Mouse (Mus musculus) right cerebral cortex, postnatal 36 days (tissue): ENCODE data around the gene Pawr.

Source experiments
- DNase-seq, 2 experiments: peaks; one replicate each; pipeline ENCODE4 v3.0.0; 2022; ENCODE audit warnings: low spot score in 2 of 2, mixed read lengths in 1 of 2

The Pawr gene

DNA sequence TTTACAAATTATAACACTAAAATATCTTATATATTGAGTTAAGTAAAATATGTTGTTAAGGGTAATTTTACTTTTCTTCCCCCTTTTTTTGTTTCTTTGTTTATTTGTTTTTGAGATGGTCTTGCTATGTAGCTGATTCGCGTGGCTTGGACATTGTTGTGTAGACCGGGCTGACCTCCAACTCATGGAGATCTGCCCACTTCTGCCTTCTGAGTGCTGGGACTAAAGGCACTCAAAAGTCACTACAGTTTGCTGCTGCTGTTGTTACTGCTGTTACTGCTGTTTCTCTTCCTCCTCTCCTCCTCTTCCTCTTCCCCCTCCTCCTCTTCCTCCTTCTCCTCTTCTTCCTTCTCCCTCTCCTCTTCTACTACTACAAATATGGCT is 23.5 kb downstream of the Pawr start:
- no peak for DNase-seq

DNA sequence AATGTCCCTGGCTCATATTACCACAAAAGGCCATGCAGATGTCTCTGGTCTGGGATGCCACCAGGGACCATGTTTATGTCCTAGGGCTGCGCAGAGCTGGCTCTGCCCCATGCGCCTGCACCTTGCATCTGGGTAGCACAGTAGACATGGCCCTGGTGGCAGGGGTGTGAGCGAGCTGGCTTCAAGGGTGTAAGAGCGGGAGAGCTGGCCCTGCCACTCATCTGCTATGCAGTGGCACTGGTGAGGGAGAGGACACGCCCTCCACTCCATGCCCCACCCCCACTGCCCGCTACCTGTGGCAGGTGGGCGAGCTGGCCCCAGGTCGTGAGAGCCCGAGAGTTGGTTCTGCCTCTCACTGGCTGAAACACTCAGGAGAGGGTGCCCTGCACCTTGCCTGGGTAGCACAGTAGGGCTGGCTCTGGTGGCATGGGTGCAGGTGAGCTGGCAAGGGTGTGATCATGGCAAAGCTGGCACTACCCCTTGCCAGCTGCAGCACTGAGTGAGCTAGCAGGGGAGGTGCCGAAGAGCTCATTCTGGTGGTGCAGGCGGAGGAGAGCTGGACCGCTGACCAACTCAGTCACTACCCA is 24.8 kb downstream of the Pawr start:
- DNase-seq: no peak

DNA sequence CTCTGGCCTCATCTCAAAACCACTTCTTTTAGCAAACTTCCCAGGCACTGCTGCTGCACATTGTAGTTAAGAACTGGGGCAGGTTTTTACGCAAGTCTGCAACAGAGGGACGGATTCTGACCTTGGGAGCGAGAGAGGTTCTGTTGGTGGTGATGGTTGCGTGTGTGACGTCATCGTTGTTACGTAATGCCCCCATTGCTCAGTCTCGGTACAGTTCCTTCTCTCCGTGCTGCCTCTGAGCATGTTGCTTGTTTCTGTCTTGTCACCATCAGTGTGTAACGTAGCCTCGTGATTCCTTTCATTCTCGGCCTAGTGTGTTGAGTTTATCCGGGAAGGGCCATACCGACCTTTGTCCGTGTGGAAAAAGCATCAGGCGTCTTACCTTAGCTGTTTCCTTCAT is 28.1 kb downstream of the Pawr start:
- no peak for DNase-seq

DNA sequence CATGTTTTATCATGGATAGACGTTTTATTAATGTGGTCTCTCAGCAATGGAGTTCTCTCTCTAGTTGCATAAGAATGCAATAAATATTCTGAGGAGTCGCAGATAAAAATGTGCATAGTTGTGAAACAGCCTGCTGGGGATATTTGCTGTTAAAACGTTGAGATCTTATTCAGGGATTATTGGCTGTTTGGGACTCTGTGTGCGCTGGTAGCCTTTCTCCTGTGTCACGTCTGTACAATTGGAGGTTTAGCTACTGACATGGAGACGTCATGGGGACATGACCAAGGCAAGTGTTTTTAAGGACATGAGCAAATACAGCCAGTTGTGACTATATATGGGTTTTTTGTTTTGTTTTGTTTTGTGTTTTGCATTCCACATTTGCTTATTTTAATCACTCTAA is 28.9 kb downstream of the Pawr start:
- DNase-seq: no peak

DNA sequence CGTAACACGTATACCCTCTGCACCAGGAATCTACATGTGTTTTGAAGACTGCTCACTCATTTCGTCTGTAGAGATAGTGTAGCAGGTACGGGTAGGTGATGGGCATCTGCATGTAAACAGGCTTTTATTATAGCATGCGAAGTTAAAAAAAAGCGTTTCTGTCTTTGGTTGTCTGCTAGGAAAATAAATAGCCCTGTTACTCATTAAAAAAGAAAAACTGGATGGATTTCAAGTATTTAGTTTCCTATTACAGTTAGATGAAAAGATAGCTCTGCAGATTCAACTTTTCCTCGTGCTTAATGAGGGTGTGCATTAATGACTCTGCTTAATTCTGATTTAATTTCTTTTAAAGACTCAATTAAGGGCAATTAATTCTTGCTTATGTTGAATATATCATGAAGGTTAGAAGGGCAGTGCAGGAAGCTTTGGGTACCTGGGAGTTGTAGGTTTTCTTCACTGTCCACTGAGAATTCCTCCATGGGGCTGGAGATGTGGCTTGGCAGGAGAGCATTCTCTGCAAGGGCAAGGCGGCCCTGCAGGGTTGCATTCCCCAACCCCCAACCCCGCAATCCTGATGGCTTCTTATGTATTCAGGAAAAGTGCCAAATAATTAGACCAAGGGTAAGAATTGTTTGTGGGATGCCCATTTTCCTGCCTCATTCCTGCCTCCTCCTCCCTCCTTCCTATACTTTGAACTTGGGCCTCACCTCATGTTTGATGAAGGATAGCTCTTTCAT is 29.7 kb downstream of the Pawr start:
- DNase-seq: no peak

DNA sequence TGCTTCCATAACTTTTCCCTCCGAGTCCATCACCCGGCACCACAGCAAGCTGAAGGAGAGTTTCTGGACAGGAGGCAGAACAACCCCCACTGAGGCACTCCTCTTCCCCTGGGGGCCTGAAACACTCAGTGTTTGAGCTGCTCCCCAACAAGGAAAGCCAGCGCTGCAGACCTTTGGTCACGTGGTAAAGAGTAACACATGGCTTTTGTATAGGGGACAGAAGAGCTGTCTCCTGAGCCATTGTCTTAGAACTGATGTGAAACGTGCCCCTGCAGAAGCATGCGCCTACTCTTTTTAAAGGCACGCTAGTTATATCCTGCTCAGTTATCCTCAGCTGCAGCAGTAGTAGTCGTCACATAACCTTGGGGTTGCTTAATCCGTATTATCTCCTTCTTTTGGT is 32.0 kb downstream of the Pawr start:
- DNase-seq: no peak

DNA sequence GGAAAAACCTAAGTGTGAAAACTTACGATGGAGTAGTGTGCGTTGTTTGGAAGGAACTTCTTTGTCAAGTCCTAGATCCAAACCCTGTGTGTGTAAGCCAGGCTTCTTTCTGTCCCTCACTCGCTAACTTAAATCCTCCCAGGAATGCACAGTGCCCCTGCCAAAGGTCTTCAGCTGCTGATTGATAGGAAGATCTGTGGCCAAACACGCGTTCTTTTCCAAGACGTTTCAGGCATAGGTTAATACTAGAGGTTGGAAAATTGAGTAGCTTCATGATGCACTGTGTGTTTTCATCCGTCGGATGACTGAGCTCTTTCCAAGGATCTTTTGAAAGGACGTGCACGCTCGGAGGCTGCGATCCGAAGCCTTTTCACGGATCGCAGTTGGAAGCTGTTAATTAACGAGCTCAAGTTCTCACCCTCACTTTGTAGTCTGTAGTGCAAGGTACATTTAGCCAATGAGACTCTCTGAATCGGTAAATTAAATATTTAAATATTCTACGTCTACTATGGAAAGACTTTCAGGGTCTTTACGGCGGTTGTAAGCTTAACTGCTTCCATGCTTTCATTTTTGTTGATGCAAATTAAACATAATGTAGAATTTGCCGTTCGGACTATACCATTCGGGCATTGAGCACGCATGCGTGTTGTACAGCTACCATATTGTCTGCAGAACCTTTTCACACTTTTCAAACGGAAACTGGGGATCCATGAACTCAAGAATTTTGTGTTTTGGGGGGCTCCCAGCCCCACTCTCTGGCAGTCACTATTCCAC is 33.2 kb downstream of the Pawr start:
- no peak for DNase-seq

DNA sequence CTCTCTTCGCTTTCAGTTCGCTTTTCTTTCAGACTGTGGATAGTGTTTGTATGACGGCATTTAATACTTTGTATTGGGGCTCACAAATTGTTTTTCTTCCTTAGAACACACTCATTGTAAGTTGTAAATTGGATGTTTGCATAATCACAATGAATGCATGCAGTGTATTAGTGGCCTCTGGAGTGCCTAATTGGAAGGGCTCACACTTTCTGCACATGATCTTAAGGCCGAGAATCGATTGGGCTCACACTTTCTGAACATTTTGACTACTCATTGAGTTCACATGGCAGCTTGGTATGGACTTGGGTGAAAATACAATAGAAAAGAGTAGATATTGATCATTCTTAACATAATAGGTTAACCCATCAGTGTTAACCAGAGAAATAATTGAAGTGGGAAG is 34.3 kb downstream of the Pawr start:
- DNase-seq: no peak

DNA sequence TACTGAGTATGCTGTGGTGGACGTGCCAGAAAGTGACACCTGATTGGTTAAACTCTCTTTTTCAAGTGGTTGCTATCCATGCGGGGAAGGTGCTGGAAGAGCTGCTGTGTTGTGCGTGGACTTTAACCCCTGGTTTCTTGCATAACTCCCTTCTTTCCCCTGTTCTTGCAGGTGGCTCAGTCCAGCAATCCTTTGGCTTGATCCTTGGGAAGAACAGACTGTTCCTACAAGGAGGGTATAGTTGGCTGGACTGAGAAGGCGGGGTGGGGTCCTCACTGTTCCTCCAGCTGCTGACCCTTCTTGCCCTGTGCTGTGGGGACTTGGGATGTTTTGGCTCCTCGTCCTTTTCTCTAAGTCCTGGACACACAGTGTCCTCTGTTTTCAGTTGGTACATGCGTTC is 36.4 kb downstream of the Pawr start:
- no peak for DNase-seq

DNA sequence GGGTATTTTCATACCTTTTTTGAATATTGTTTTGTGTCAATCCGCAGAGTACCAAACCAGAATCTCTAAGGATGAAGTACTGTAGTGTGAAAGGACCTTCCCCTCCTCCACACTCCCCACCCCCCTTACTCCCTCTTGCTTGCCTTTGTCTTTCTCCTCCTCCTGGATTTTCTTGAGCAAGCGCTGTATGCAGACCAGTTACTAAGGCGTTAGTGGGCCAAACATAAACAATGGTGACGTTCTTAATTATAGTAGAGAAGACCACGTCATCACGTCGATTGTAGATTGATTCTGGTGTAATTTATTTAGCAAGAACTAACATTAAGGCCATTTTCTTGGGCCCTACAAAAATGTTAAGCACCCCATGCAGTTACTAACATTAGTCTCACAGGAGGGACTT is 40.3 kb downstream of the Pawr start:
- no peak for DNase-seq

DNA sequence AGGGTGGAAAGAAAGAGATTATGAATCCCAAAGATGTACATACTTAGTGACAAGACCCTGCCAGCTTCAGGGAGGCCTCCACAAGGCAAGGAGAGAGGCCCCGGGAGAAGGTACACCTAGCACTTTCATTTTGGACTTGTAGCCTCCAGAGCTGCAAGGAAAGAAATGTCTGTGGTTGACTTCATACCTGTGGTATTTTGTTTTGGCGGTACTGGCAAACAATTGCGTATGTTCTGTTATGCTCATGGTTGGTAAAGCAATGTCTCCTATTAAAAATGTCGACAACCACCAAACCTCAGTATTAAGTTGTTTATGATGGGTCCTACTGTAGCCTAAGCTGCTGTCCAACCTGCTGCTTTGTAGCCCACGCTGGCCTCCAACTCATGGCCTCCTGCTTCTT is 40.9 kb downstream of the Pawr start:
- no peak for DNase-seq

DNA sequence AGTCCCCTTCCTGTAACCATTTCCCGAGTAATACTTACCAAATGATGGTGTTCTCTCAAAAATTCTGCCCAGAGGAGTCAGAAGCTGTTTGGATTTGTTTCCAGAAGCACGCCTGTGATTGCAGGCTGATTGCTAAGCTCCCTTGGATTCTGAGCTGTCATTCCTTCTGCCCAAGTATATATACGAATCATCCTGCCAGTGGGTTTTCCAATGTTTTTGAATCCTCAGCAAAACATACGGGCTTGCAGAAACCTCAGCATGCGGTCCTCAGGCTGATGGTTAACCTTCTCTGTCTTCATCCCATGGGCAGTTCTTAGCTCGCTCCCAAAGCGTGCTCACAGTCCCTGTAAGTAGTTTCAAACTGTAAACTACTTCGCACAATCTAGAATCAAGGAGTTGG is 43.9 kb downstream of the Pawr start:
- DNase-seq: no peak

DNA sequence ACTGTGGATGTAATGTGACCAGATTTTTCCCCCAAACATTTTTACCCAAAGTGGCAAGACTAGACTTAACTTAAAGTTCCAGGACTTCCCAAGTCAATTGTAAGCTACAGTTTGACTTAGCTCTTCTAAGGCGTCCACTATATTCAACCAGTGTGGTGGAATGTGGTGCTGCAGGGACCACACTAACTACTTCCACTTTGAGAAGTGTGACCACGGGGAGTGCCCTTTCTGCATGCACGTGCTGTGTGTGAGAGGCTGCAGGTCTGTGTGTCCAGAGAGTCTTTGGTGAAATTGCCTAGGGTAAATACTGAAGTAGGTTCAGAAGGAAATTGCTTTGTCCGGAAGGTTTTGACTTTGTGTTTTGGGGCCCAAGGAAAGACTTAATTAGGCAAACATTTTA is 44.4 kb downstream of the Pawr start:
- DNase-seq: no peak

DNA sequence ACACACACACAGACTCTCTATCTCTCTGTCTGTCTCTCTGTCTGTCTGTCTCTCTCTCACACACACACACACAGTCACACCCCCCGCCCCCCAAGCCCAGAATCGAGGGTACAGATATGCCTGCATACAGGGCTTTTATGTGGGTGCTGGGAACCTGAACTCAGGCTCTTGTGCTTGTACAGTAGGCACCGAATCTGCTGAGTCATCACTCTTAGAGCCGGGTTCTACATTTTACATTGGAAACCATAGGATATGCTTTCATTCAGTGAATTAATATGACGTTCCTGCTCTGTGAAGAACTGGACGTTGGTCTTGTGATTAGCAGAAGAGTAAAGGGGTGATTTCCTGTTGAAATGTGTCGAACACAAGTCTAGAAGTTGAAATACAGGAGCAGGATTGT is 45.4 kb downstream of the Pawr start:
- no peak for DNase-seq

DNA sequence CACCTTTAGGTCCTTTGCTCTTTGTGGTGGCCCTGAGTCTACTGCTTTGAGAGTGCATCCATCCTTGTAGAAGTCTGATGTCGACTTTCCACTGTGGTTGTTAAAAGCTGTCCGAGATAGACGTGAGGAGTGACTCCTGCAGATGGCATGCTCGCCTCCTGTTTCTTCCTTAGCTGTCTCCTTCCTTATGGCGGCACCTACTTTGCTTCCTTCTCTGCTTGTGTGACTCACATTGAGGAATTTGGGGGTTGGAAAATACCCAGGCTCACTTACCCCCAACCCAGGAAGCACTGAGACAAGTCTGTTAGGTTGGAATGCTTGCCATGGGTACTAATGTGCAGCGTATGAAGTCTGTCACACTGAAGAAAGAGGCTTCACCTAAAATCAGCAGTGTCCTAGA is 46.1 kb downstream of the Pawr start:
- DNase-seq: no peak

DNA sequence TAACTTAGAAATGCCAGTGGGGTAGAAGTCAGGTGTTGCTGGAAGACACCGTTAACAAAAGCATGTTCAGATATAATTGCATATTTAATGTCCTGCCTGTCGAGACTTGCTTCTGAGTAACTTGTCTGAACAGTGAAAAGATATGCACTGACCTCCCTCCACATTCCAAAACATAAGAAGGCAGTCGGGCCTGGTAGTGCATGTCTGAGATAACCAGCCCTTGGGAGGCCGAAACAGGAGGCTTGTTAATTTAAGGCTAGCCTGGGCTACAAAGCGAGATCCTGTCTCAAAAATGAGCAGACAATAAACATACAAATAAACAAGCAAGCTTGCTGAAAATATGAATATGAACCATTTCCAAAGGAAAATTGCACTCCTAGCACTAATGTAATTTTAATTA is 46.6 kb downstream of the Pawr start:
- no peak for DNase-seq

DNA sequence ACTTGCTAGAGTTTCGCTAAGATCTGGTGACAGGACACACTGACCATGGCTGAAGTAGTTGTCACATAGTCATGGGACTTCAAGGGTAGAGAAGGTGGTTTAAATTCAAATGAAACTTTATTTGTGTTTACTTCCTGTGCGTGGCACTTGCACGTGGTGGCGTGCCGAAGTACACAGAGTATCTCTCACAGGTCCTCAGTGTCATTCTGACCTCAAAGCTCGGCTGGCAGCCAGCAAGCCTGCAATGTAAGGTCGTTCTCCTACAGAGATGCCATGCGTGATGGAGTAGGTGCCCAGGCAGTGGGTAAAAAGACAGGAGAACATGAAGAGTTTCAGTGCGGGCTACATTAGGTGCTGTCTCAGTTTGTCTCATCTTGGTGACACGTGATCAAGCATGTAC is 48.8 kb downstream of the Pawr start:
- no peak for DNase-seq

DNA sequence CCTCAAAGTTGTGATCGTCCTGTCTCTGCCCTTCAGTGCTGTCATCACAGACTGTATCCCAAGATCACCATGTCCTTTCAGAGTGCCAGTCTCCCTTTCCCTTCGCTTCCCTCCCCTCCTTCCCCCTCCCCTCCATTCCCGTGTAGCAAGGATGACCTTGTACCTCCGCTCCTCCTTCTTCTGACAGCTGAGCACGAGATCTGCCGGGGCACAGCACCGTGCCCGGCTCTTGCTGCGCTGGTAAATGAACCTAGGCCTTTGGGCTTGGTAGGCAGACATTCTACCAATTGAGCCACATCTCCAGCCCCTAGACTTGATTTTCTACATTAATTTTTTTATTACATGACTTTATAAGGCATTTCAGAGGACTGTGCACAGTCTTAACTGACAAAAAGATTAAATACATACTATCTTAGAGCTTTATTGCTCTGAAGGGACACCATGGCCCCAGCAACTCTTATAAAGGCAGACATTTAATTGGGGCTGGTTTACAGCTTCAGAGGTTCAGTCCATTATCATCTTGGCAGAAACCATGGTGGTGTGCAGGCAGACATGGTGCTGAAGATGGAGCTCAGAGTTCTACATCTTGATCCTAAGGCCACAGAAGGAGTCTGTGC is 52.3 kb downstream of the Pawr start:
- no peak for DNase-seq

DNA sequence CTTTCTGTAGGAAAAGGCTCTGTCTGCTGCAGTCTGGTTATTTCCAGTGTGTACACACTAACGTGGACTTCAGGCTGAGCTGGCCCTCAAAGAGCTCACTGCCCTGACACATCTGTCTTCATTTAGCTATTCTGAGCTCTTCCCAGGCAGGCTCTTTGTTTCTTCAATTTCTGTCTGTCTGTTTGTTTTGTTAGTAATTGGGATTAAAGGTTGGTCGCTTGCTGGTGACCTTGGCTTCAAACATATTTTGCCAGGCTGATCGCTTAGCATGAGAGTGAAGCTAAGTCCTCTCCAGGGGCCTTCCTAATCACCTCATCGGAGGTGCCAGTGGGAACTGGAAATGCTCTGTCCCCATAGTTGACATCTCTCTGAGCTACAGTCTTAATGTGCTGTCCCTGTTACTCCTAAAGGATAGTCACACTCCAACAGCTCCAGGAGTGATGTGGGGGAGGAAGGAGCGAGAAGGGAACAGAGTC is 53.6 kb downstream of the Pawr start:
- no peak for DNase-seq

DNA sequence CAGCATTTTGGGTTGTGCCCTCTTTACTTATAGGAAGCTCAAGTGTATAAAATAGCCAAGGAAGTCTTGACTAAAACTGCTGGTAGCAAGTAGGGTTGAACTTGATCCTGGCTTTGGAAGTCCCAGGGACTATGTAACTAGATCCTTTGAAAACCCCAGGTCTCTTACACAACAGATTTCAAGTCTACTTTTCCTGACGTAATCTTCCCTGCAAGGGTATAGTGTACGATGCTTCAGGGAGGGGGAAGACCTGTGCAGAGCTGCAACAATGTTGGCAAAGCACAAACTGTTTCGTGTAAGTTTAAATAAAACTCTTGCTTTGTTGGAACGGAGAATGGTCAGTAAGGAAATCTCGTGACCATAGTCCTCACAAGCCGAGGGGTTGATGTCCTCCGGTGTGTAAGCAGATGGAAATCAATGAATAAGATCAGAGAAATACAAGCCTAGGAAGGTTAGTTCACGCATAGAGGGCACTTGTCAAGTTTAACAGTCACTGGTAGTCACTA is 56.5 kb downstream of the Pawr start:
- DNase-seq: no peak

DNA sequence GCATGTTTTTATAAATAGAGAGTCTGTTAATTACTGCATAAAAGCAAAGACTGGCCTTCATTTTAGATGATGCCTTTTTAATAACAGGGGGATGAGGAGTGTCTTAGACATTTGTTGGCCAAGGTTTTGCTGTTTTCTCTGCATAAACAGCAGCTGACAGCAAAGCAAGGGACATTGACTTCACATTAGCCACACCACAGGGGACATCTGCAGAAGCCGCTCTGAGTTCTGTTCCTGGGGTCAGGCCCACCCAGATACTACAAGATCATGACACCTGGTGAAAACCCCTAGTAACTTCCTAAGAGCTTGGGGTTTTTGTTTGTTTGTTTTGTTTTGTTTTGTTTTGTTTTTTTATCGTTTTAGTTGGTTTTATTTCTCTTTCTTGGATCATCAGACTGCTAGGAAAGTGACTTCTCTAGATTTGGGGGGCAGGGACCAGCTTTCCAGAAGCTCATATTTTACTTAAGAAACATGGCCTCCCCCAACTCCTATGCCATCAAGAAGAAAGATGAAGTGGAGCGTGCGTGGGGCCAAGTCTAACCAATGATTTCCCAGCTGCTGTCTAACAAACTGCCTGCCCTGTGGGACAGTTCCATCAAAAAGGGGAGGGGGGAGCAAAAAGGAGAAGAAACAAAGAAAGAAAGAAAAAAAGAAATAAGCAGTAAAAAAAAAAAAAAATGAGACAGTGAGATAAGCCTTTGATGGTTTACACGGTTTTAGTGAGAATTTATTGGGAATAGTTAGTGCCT is 57.4 kb downstream of the Pawr start:
- DNase-seq: no peak

DNA sequence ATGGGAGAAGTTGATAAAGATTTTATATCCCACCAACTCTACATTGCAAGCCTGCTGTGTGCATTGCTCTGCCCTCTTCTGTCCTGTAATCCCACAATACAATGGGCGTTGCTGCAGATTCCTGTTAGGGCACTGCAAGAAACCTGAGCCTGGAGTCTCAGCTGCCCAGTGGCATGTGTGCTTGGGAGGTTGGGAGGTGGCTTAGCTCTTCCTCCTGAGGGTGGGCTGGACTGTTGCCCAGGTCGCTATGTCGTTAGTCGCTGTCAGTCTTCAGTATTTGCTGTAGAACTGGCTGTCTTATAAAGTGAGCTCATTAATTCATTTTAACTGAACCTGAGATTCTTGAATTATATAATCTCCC is 58.0 kb downstream of the Pawr start:
- DNase-seq: no peak
